Mouse (Mus musculus) bone marrow macrophage, adult 2 months (primary cell): Measurements from ENCODE around the gene Prkce.

Experiments
- CTCF ChIP-seq: IDR thresholded peaks from 2 replicates; pipeline ENCODE4 v1.5.1; 2012; ENCODE audit warnings: low read depth, mild to moderate bottlenecking, low read length, moderate library complexity
- POLR2A ChIP-seq: IDR thresholded peaks from 2 replicates; pipeline ENCODE4 v1.6.1; 2012; ENCODE audit warnings: mild to moderate bottlenecking, low read depth, low read length, borderline replicate concordance

DNA sequence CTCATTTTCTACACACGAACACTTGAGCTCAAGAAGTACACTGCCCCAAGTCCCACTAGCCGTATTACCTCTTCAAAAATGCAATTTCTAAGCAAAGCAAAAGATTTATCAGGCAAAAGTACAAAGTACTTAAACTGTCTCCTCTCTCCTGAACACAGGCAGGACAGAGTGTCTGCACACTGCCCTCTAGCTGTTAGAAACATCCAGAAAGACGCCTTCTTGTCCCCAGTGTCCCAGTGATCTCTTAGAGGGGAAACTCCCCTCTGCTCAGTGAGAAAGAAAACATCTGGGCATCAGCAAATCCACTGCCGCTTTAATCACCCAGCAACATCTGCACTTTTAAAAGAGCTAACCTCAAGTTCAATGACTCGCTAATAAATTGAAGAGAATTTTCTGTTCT lies 35.1 kb upstream of the Prkce start:
- TF ChIP-seq CTCF (no peak), POLR2A (no peak)
